Mouse (Mus musculus): ENCODE results near the gene Cables2.

- TF ChIP-seq POLR2A (IDR thresholded peaks at IDR 0.05; ENCODE audit: borderline replicate concordance, low read depth, low read length) (no peak), CTCF (IDR thresholded peaks at IDR 0.05; ENCODE audit: low read depth, low read length) (no peak)
Measured at GRCm38 (mm10) chr2:180300252-180300651, 27.0 kb upstream of the Cables2 start.
